Mouse (Mus musculus) ES-Bruce4 (cell line): ENCODE measurements at regions not wholly inside any gene's neighbourhood (a gene's known extent, or its start where the extent isn't known, plus 50 kb on each side); places are given as distances from the start of the nearest gene placed in this dataset.

Experiments used
- H3K27ac ChIP-seq: 2 replicates; pipeline ENCODE4 v1.5.1; 2012; ENCODE audit warnings: low read length, inconsistent platforms; ENCODE audit not compliant: insufficient read depth
- H3K27me3 ChIP-seq: 2 replicates; pipeline ENCODE4 v1.6.1; 2012; ENCODE audit warnings: mild to moderate bottlenecking, low read length, inconsistent platforms; ENCODE audit not compliant: control insufficient read depth, poor library complexity, insufficient read depth, severe bottlenecking
- H3K36me3 ChIP-seq: 2 replicates; pipeline ENCODE4 v1.6.1; 2012; ENCODE audit warnings: inconsistent platforms, mild to moderate bottlenecking, low read length, moderate library complexity; ENCODE audit not compliant: control insufficient read depth, poor library complexity, insufficient read depth, severe bottlenecking
- H3K4me1 ChIP-seq: one replicate; pipeline ENCODE4 v1.8.1; 2011; ENCODE audit warnings: low read length; ENCODE audit not compliant: control insufficient read depth, insufficient read depth
- H3K4me3 ChIP-seq: 2 replicates; pipeline ENCODE4 v1.5.1; 2011; ENCODE audit warnings: low read depth, mild to moderate bottlenecking, low read length
- H3K9ac ChIP-seq: 2 replicates; pipeline ENCODE4 v1.6.1; 2012; ENCODE audit warnings: low read depth, mild to moderate bottlenecking, inconsistent platforms; ENCODE audit not compliant: poor library complexity, severe bottlenecking
- H3K9me3 ChIP-seq: replicated peaks from 2 replicates; pipeline ENCODE4 v1.6.1; 2012; ENCODE audit warnings: mild to moderate bottlenecking, low read length, inconsistent platforms; ENCODE audit not compliant: control insufficient read depth, poor library complexity, insufficient read depth, severe bottlenecking
- CTCF ChIP-seq: IDR thresholded peaks from one replicate; pipeline ENCODE4 v1.8.1; 2011; ENCODE audit warnings: low read depth, low read length
- EP300 ChIP-seq: IDR thresholded peaks from 2 replicates; pipeline ENCODE4 v1.6.1; 2011; ENCODE audit warnings: low read depth, low read length; ENCODE audit not compliant: insufficient read depth
- POLR2A ChIP-seq: IDR thresholded peaks from one replicate; pipeline ENCODE4 v1.8.1; 2011; ENCODE audit warnings: low read length; ENCODE audit not compliant: insufficient read depth

- no peak overlapping the region for H3K9ac ChIP-seq
- H3K27ac ChIP-seq = no peak overlapping the region
- no peaks in the 10 kb centered on the region for H3K4me1 ChIP-seq
- H3K27me3 ChIP-seq = no peaks in the 10 kb centered on the region
- TF ChIP-seq POLR2A (no peak), EP300 (no peak), CTCF (no peak)
- H3K9me3 ChIP-seq = no peaks in the 10 kb centered on the region
- no peak overlapping the region for H3K4me3 ChIP-seq
- H3K36me3 ChIP-seq = no peaks in the 10 kb centered on the region
Measured at GRCm38 (mm10) chr2:117538865-117539264, 196.1 kb upstream of the Rasgrp1 start.

GRCm38 (mm10) chr2:117539285-117539684 is 196.5 kb upstream of the Rasgrp1 start:
- Histone ChIP-seq H3K4me1 (no peaks in the 10 kb centered on the region), H3K9me3 (no peaks in the 10 kb centered on the region), H3K4me3 (no peak overlapping the region), H3K36me3 (no peaks in the 10 kb centered on the region), H3K27ac (no peak overlapping the region), H3K9ac (no peak overlapping the region), H3K27me3 (no peaks in the 10 kb centered on the region)
- TF ChIP-seq EP300 = no peak
- TF ChIP-seq CTCF = no peak
- no peak for TF ChIP-seq POLR2A

GRCm38 (mm10) chr2:117541471-117541870 is 198.7 kb upstream of the Rasgrp1 start:
- H3K27me3 ChIP-seq = no peaks in the 10 kb centered on the region
- TF ChIP-seq CTCF = peak; percentile 49
- TF ChIP-seq POLR2A = no peak
- no peaks in the 10 kb centered on the region for H3K9me3 ChIP-seq
- H3K4me3 ChIP-seq = no peak overlapping the region
- H3K27ac ChIP-seq = no peak overlapping the region
- no peaks in the 10 kb centered on the region for H3K4me1 ChIP-seq
- no peaks in the 10 kb centered on the region for H3K36me3 ChIP-seq
- H3K9ac ChIP-seq = no peak overlapping the region

- H3K27ac ChIP-seq = no peak overlapping the region
- no peak overlapping the region for H3K4me3 ChIP-seq
- H3K4me1 ChIP-seq = no peaks in the 10 kb centered on the region
- TF ChIP-seq POLR2A (no peak), CTCF (no peak), EP300 (no peak)
- H3K36me3 ChIP-seq = no peaks in the 10 kb centered on the region
- no peaks in the 10 kb centered on the region for H3K27me3 ChIP-seq
- H3K9ac ChIP-seq = no peak overlapping the region
- no peaks in the 10 kb centered on the region for H3K9me3 ChIP-seq
Measured at GRCm38 (mm10) chr2:117542298-117542697, 199.5 kb upstream of the Rasgrp1 start.

GRCm38 (mm10) chr2:117543301-117543782 is 200.5 kb upstream of the Rasgrp1 start:
- Histone ChIP-seq H3K27me3 (no peaks in the 10 kb centered on the region), H3K27ac (no peak overlapping the region), H3K4me1 (no peaks in the 10 kb centered on the region), H3K9me3 (no peaks in the 10 kb centered on the region), H3K4me3 (no peak overlapping the region), H3K9ac (no peak overlapping the region), H3K36me3 (no peaks in the 10 kb centered on the region)
- TF ChIP-seq CTCF = no peak
- no peak for TF ChIP-seq POLR2A
- no peak for TF ChIP-seq EP300

GRCm38 (mm10) chr2:117548273-117548672 is 205.5 kb upstream of the Rasgrp1 start:
- Histone ChIP-seq H3K9ac (no peak overlapping the region), H3K4me1 (no peaks in the 10 kb centered on the region), H3K36me3 (no peaks in the 10 kb centered on the region), H3K9me3 (no peaks in the 10 kb centered on the region), H3K27ac (no peak overlapping the region), H3K27me3 (no peaks in the 10 kb centered on the region), H3K4me3 (no peak overlapping the region)
- TF ChIP-seq CTCF = no peak
